Mouse (Mus musculus) G1E (cell line): Measurements from ENCODE around the gene Phc2. TPM values are rescaled to one million over a fixed set of nuclear protein-coding genes. Genes with fewer than 3 reads are reported as not detected.
"Not testable (repeated sequence)": the region's sequence is repeated elsewhere in the genome, so short reads cannot be mapped to it uniquely, and the experiment has no call there.

Experiments used
- ATAC-seq: 2 replicates; pipeline ENCODE4 v1.8.0; 2016; ENCODE audit warnings: mild to moderate bottlenecking; ENCODE audit not compliant: insufficient number of reproducible peaks, poor library complexity, low FRiP score, severe bottlenecking; ENCODE audit errors: extremely low read depth
- DNase-seq: peaks from one replicate; pipeline ENCODE4 v3.0.0; 2012; ENCODE audit warnings: low spot score
- H3K27me3 ChIP-seq: 2 replicates; pipeline ENCODE4 v1.6.1; 2012; ENCODE audit warnings: mild to moderate bottlenecking, low read length, inconsistent platforms; ENCODE audit not compliant: insufficient read depth
- H3K36me3 ChIP-seq: replicated peaks from 2 replicates; pipeline ENCODE3; 2012; ENCODE audit warnings: mild to moderate bottlenecking, inconsistent platforms
- H3K4me1 ChIP-seq: 2 replicates; pipeline ENCODE4 v1.6.1; 2012; ENCODE audit warnings: low read depth, low read length, inconsistent platforms, mixed read lengths; ENCODE audit not compliant: insufficient read depth
- H3K4me3 ChIP-seq: 2 replicates; pipeline ENCODE4 v1.5.1; 2012; ENCODE audit warnings: low read depth, mild to moderate bottlenecking, inconsistent platforms, low read length, moderate library complexity, mixed read lengths
- H3K9me3 ChIP-seq: replicated peaks from 2 replicates; pipeline ENCODE4 v1.6.1; 2012; ENCODE audit warnings: inconsistent platforms
- CTCF ChIP-seq: IDR thresholded peaks from 2 replicates; pipeline ENCODE4 v1.5.1; 2012; ENCODE audit warnings: low read depth, low read length, inconsistent platforms, mixed read lengths
- GATA1 ChIP-seq: IDR thresholded peaks from 2 replicates; pipeline ENCODE4 v1.6.1; 2012; ENCODE audit warnings: borderline replicate concordance, low read length, inconsistent platforms, mixed read lengths
- GATA2 ChIP-seq: IDR thresholded peaks from 2 replicates; pipeline ENCODE4 v1.6.1; 2012; ENCODE audit warnings: low read depth, low read length, inconsistent platforms, borderline replicate concordance
- POLR2AphosphoS5 ChIP-seq: IDR thresholded peaks from 2 replicates; pipeline ENCODE4 v1.6.1; 2012; ENCODE audit warnings: low read depth, low read length, inconsistent platforms; ENCODE audit not compliant: insufficient replicate concordance
- TAL1 ChIP-seq: conservative IDR thresholded peaks from 2 replicates; pipeline ENCODE4 v1.6.1; 2012; ENCODE audit warnings: low read depth, low read length, inconsistent platforms, mixed read lengths
- polyA plus RNA-seq: library from polyadenylated mRNA; stranded (reverse); fragments of >175 nt; gene quantifications from 2 replicates; pipeline ENCODE4 v1.2.3, GENCODE M21; 2012
- total RNA-seq, 2 experiments: library from RNA; stranded (forward) in 1 of 2; stranded (reverse) in 1 of 2; fragments of 200-1000 nt in 1 of 2; fragments of >200 nt in 1 of 2; fragmentation: Nextera tagmentation in 1 of 2; gene quantifications; 2 replicates each; pipeline ENCODE4 v1.2.3; 2014 to 2017

The Phc2 gene
- total and polyA plus RNA-seq, 3 experiments, result 16.2 to 121 (median 58.8) TPM

GRCm38 (mm10) chr4:128660196-128660595 is 5.7 kb downstream of the Phc2 start:
- Histone ChIP-seq H3K4me3 (no peak overlapping the region), H3K27me3 (peaks cover 4% of the 10 kb centered on the region; the same call in 1 of the 2 replicates), H3K9me3 (peaks cover under 1% of the 10 kb centered on the region; the same call in 1 of the 2 replicates), H3K36me3 (no peaks in the 10 kb centered on the region), H3K4me1 (no peaks in the 10 kb centered on the region)
- ATAC-seq (no peak), DNase-seq (no peak)
- TF ChIP-seq TAL1 (no peak), GATA1 (no peak), GATA2 (no peak), CTCF (no peak), POLR2AphosphoS5 (no peak)

GRCm38 (mm10) chr4:128661063-128661462 is 6.6 kb downstream of the Phc2 start:
- H3K4me1 ChIP-seq, result no peaks in the 10 kb centered on the region
- DNase-seq, result no peak

GRCm38 (mm10) chr4:128664002-128664401 is 9.5 kb downstream of the Phc2 start:
- Histone ChIP-seq H3K4me3 (no peak overlapping the region), H3K9me3 (no peaks in the 10 kb centered on the region), H3K27me3 (peaks cover 6% of the 10 kb centered on the region; the same call in 1 of the 2 replicates), H3K36me3 (no peaks in the 10 kb centered on the region), H3K4me1 (no peaks in the 10 kb centered on the region)
- DNase-seq (no peak), ATAC-seq (no peak)
- no peak for TF ChIP-seq POLR2AphosphoS5

More at GRCm38 (mm10) chr4:128661063-128661462, 6.6 kb downstream of the Phc2 start:
- TF ChIP-seq POLR2AphosphoS5, result no peak
- no peak for TF ChIP-seq CTCF
- no peak for TF ChIP-seq TAL1
- TF ChIP-seq GATA1, result no peak
- no peak for TF ChIP-seq GATA2
- no peak overlapping the region for H3K4me3 ChIP-seq
- H3K9me3 ChIP-seq, result no peaks in the 10 kb centered on the region
- no peak for ATAC-seq
- H3K27me3 ChIP-seq, result peaks cover 4% of the 10 kb centered on the region; the same call in 1 of the 2 replicates
- H3K36me3 ChIP-seq, result no peaks in the 10 kb centered on the region

GRCm38 (mm10) chr4:128666362-128666761 is 11.9 kb downstream of the Phc2 start:
- H3K27me3 ChIP-seq, result peaks cover 17% of the 10 kb centered on the region
- not testable (repeated sequence) for H3K4me1 ChIP-seq, H3K9me3 ChIP-seq, DNase-seq, H3K36me3 ChIP-seq, ATAC-seq, H3K4me3 ChIP-seq

- not testable (repeated sequence) for H3K36me3 ChIP-seq, DNase-seq, ATAC-seq, H3K4me1 ChIP-seq, H3K9me3 ChIP-seq, H3K4me3 ChIP-seq
- peaks cover 21% of the 10 kb centered on the region for H3K27me3 ChIP-seq
These were observed 12.7 kb downstream of the Phc2 start for GRCm38 (mm10) chr4:128667195-128667594.

- TF ChIP-seq POLR2AphosphoS5 (no peak), GATA1 (no peak), CTCF (no peak), TAL1 (no peak), GATA2 (no peak)
- Histone ChIP-seq H3K9me3 (no peaks in the 10 kb centered on the region), H3K4me3 (no peak overlapping the region), H3K36me3 (no peaks in the 10 kb centered on the region), H3K4me1 (no peaks in the 10 kb centered on the region), H3K27me3 (peaks cover 21% of the 10 kb centered on the region)
- DNase-seq, result no peak
- ATAC-seq, result no peak
These were observed 14.7 kb downstream of the Phc2 start for GRCm38 (mm10) chr4:128669229-128669628.

- H3K27me3 ChIP-seq, result peaks cover 21% of the 10 kb centered on the region
- no peaks in the 10 kb centered on the region for H3K9me3 ChIP-seq
- no peaks in the 10 kb centered on the region for H3K4me1 ChIP-seq
- no peak overlapping the region for H3K4me3 ChIP-seq
- DNase-seq (no peak), ATAC-seq (no peak)
- TF ChIP-seq POLR2AphosphoS5 (no peak), GATA1 (no peak), TAL1 (no peak), GATA2 (no peak), CTCF (no peak)
- no peaks in the 10 kb centered on the region for H3K36me3 ChIP-seq
These were observed 16.2 kb downstream of the Phc2 start for GRCm38 (mm10) chr4:128670566-128671191.
